Mouse (Mus musculus) stomach, embryonic 15.5 days (tissue): ENCODE measurements around the gene Trrap. TPM values are rescaled to one million over a fixed set of nuclear protein-coding genes. Genes with fewer than 3 reads are reported as not detected.
"Not testable (repeated sequence)": the region's sequence is repeated elsewhere in the genome, so short reads cannot be mapped to it uniquely, and the experiment has no call there.

Experiments used
- ATAC-seq: fragments of 200-750 bp; cut with Nextera tagmentation; 2 replicates; pipeline ENCODE4 v1.8.0; 2017; ENCODE audit warnings: low read depth, moderate number of reproducible peaks, moderate TSS enrichment; ENCODE audit not compliant: insufficient read depth, low FRiP score
- H3K27ac ChIP-seq: fragments of 300-500 bp; sonication (generic); 2 replicates; pipeline ENCODE4 v1.5.1; 2015; ENCODE audit warnings: mild to moderate bottlenecking, inconsistent platforms
- H3K27me3 ChIP-seq: fragments of 300-500 bp; sonication (generic); replicated peaks from 2 replicates; pipeline ENCODE4 v1.6.1; 2015; ENCODE audit warnings: inconsistent platforms
- H3K36me3 ChIP-seq: fragments of 300-500 bp; sonication (generic); 2 replicates; pipeline ENCODE4 v1.6.1; 2015; ENCODE audit warnings: inconsistent platforms
- H3K4me1 ChIP-seq: fragments of 300-500 bp; sonication (generic); 2 replicates; pipeline ENCODE4 v1.6.1; 2015; ENCODE audit warnings: inconsistent platforms
- H3K4me2 ChIP-seq: fragments of 300-500 bp; sonication (generic); 2 replicates; pipeline ENCODE4 v1.6.1; 2015; ENCODE audit warnings: mild to moderate bottlenecking, inconsistent platforms
- H3K4me3 ChIP-seq: fragments of 300-500 bp; sonication (generic); replicated peaks from 2 replicates; pipeline ENCODE4 v1.5.1; 2015; ENCODE audit warnings: inconsistent platforms
- H3K9ac ChIP-seq: fragments of 300-500 bp; sonication (generic); 2 replicates; pipeline ENCODE4 v1.6.1; 2015; ENCODE audit warnings: inconsistent platforms
- H3K9me3 ChIP-seq: fragments of 300-500 bp; sonication (generic); 2 replicates; pipeline ENCODE4 v1.6.1; 2016; ENCODE audit warnings: inconsistent platforms
- WGBS: fragments of 180-500 bp; shearing (Covaris S2); methylation state at CpG from one replicate; pipeline ENCODE4 v1.1.7; 2015; 5-methylcytosine and 5-hydroxymethylcytosine counted together
- polyA plus RNA-seq: library from polyadenylated mRNA; unstranded; fragments of >200 nt; fragmentation: Nextera tagmentation; extraction: Ambion mirVana; gene quantifications from 2 replicates; pipeline ENCODE4 v1.2.1, GENCODE M21; 2015

The Trrap gene
- 60.7 and 62.1 TPM in 2 replicates for polyA plus RNA-seq

GRCm38 (mm10) chr5:144767106-144767798 lies at the start of gene Trrap:
Gene Trrap (plus strand): TSS chr5:144767732.
- H3K4me1 ChIP-seq, H3K27me3 ChIP-seq, H3K36me3 ChIP-seq, H3K9me3 ChIP-seq: not testable (repeated sequence)
- peak within 1 kb of the TSS; percentile 84 for H3K9ac ChIP-seq
- peak within 1 kb of the TSS; percentile 70 for H3K4me2 ChIP-seq
- H3K27ac ChIP-seq: peak within 1 kb of the TSS; percentile 96
- peak within 1 kb of the TSS; percentile 89 for H3K4me3 ChIP-seq
- peak; percentile 8; the same call in 1 of the 2 replicates for ATAC-seq
- WGBS: 78% methylated on average over 13 of the region's 15 CpGs

- Histone ChIP-seq H3K27me3 (no peaks in the 10 kb centered on the region), H3K36me3 (no peaks in the 10 kb centered on the region), H3K4me2 (no peak overlapping the region), H3K4me3 (no peak overlapping the region), H3K27ac (no peak overlapping the region), H3K9me3 (no peaks in the 10 kb centered on the region), H3K9ac (no peak overlapping the region), H3K4me1 (no peaks in the 10 kb centered on the region)
- WGBS: 39% methylated on average over 6 of the region's 6 CpGs
- no peak for ATAC-seq
Observed at GRCm38 (mm10) chr5:144719781-144720180, 47.8 kb upstream of the Trrap start.

GRCm38 (mm10) chr5:144720281-144720680 lies 47.3 kb upstream of the Trrap start:
- 77% methylated on average over 4 of the region's 4 CpGs for WGBS
- H3K27ac ChIP-seq: no peak overlapping the region
- no peak for ATAC-seq

GRCm38 (mm10) chr5:144724926-144725325 lies 42.6 kb upstream of the Trrap start:
- H3K36me3 ChIP-seq: no peaks in the 10 kb centered on the region
- ATAC-seq: no peak
- no peak overlapping the region for H3K4me3 ChIP-seq
- H3K4me2 ChIP-seq: no peak overlapping the region
- WGBS: 22% methylated on average over 2 of the region's 2 CpGs
- no peaks in the 10 kb centered on the region for H3K27me3 ChIP-seq
- no peak overlapping the region for H3K27ac ChIP-seq
- no peaks in the 10 kb centered on the region for H3K4me1 ChIP-seq
- H3K9me3 ChIP-seq: no peaks in the 10 kb centered on the region
- H3K9ac ChIP-seq: no peak overlapping the region

More at GRCm38 (mm10) chr5:144720281-144720680, 47.3 kb upstream of the Trrap start:
- H3K4me3 ChIP-seq: no peak overlapping the region
- H3K4me1 ChIP-seq: no peaks in the 10 kb centered on the region
- H3K9ac ChIP-seq: no peak overlapping the region
- H3K36me3 ChIP-seq: no peaks in the 10 kb centered on the region
- H3K4me2 ChIP-seq: no peak overlapping the region
- H3K9me3 ChIP-seq: no peaks in the 10 kb centered on the region
- no peaks in the 10 kb centered on the region for H3K27me3 ChIP-seq

- Histone ChIP-seq H3K27ac (no peak overlapping the region), H3K36me3 (no peaks in the 10 kb centered on the region), H3K4me3 (no peak overlapping the region), H3K27me3 (no peaks in the 10 kb centered on the region), H3K4me2 (no peak overlapping the region), H3K9me3 (no peaks in the 10 kb centered on the region), H3K4me1 (no peaks in the 10 kb centered on the region), H3K9ac (no peak overlapping the region)
- ATAC-seq: no peak
- 70% methylated on average over 3 of the region's 3 CpGs for WGBS
Observed at GRCm38 (mm10) chr5:144725554-144725953, 42.0 kb upstream of the Trrap start.

GRCm38 (mm10) chr5:144727119-144727518 lies 40.4 kb upstream of the Trrap start:
- Histone ChIP-seq H3K4me2 (no peak overlapping the region), H3K9ac (no peak overlapping the region), H3K27ac (no peak overlapping the region), H3K36me3 (no peaks in the 10 kb centered on the region), H3K27me3 (no peaks in the 10 kb centered on the region), H3K4me3 (no peak overlapping the region), H3K4me1 (no peaks in the 10 kb centered on the region), H3K9me3 (no peaks in the 10 kb centered on the region)
- WGBS: 8% methylated on average over 9 of the region's 9 CpGs
- ATAC-seq: no peak

- Histone ChIP-seq H3K9me3 (no peaks in the 10 kb centered on the region), H3K27me3 (no peaks in the 10 kb centered on the region), H3K27ac (no peak overlapping the region), H3K36me3 (no peaks in the 10 kb centered on the region), H3K4me2 (no peak overlapping the region), H3K9ac (no peak overlapping the region), H3K4me3 (no peak overlapping the region), H3K4me1 (no peaks in the 10 kb centered on the region)
- no peak for ATAC-seq
- WGBS: 43% methylated on average over 5 of the region's 5 CpGs
Observed at GRCm38 (mm10) chr5:144728237-144728636, 39.3 kb upstream of the Trrap start.

GRCm38 (mm10) chr5:144729216-144729615 lies 38.3 kb upstream of the Trrap start:
- no peak overlapping the region for H3K4me3 ChIP-seq
- H3K4me2 ChIP-seq: no peak overlapping the region
- ATAC-seq: no peak
- 80% methylated on average over 8 of the region's 8 CpGs for WGBS
- H3K4me1 ChIP-seq: no peaks in the 10 kb centered on the region
- H3K27ac ChIP-seq: no peak overlapping the region
- no peaks in the 10 kb centered on the region for H3K36me3 ChIP-seq
- H3K27me3 ChIP-seq: no peaks in the 10 kb centered on the region
- H3K9ac ChIP-seq: no peak overlapping the region
- no peaks in the 10 kb centered on the region for H3K9me3 ChIP-seq

GRCm38 (mm10) chr5:144733953-144734352 lies 33.6 kb upstream of the Trrap start:
- H3K36me3 ChIP-seq: no peaks in the 10 kb centered on the region
- H3K9me3 ChIP-seq: no peaks in the 10 kb centered on the region
- H3K4me3 ChIP-seq: no peak overlapping the region
- no peak overlapping the region for H3K27ac ChIP-seq
- no peak overlapping the region for H3K9ac ChIP-seq
- no peak for ATAC-seq
- no peaks in the 10 kb centered on the region for H3K4me1 ChIP-seq
- whole genome bisulfite sequencing: 26% methylated on average over 4 of the region's 4 CpGs
- no peaks in the 10 kb centered on the region for H3K27me3 ChIP-seq
- no peak overlapping the region for H3K4me2 ChIP-seq

GRCm38 (mm10) chr5:144734949-144735348 lies 32.6 kb upstream of the Trrap start:
- Histone ChIP-seq H3K36me3 (no peaks in the 10 kb centered on the region), H3K4me3 (no peak overlapping the region), H3K27ac (no peak overlapping the region), H3K4me2 (no peak overlapping the region), H3K4me1 (no peaks in the 10 kb centered on the region), H3K9me3 (no peaks in the 10 kb centered on the region), H3K9ac (no peak overlapping the region), H3K27me3 (no peaks in the 10 kb centered on the region)
- WGBS: 21% methylated on average over 8 of the region's 8 CpGs
- no peak for ATAC-seq

GRCm38 (mm10) chr5:144737101-144737500 lies 30.4 kb upstream of the Trrap start:
- no peak overlapping the region for H3K9ac ChIP-seq
- no peaks in the 10 kb centered on the region for H3K9me3 ChIP-seq
- 81% methylated on average over 14 of the region's 14 CpGs for whole genome bisulfite sequencing
- H3K4me2 ChIP-seq: no peak overlapping the region
- no peaks in the 10 kb centered on the region for H3K36me3 ChIP-seq
- no peak overlapping the region for H3K4me3 ChIP-seq
- H3K27ac ChIP-seq: no peak overlapping the region
- no peaks in the 10 kb centered on the region for H3K27me3 ChIP-seq
- ATAC-seq: no peak
- no peaks in the 10 kb centered on the region for H3K4me1 ChIP-seq

- Histone ChIP-seq H3K36me3 (no peaks in the 10 kb centered on the region), H3K4me2 (peak overlapping the region; percentile 28; the same call in 1 of the 2 replicates), H3K9ac (no peak overlapping the region), H3K4me3 (no peak overlapping the region), H3K9me3 (no peaks in the 10 kb centered on the region), H3K4me1 (0 out of 2 replicates have a peak, but pooled peaks cover 3% of the 10 kb centered on the region), H3K27ac (no peak overlapping the region), H3K27me3 (no peaks in the 10 kb centered on the region)
- 5% methylated on average over 5 of the region's 5 CpGs for WGBS
- ATAC-seq: peak; percentile 35; the same call in 1 of the 2 replicates
Observed at GRCm38 (mm10) chr5:144752432-144752831, 15.1 kb upstream of the Trrap start.
